Mouse (Mus musculus): Measurements from ENCODE around the gene Rgs17.

- TF ChIP-seq CTCF (IDR thresholded peaks at IDR 0.05; ENCODE audit: extremely low read depth, insufficient read depth, insufficient read length, insufficient replicate concordance) (no peak), POLR2A (IDR thresholded peaks at IDR 0.05; ENCODE audit: low read depth, low read length) (no peak)
Measured at GRCm38 (mm10) chr10:5867981-5868552, 54.1 kb downstream of the Rgs17 start.

Measured in spleen, adult 2 months (tissue).